Mouse (Mus musculus) urinary bladder, postnatal 25 days (tissue): ENCODE data around the gene Npc2.

ENCODE experiments used
- DNase-seq: peaks from one replicate; pipeline ENCODE4 v3.0.0; 2022; ENCODE audit warnings: low spot score

Gene Npc2

GRCm38 (mm10) chr12:84784604-84785381 is 11.8 kb upstream of the Npc2 start:
- peak; percentile 94 for DNase-seq

- no peak for DNase-seq
Measured at GRCm38 (mm10) chr12:84776229-84776628, 3.3 kb upstream of the Npc2 start.

GRCm38 (mm10) chr12:84774376-84774775 is 1.4 kb upstream of the Npc2 start:
- no peak for DNase-seq

- no peak for DNase-seq
Measured at GRCm38 (mm10) chr12:84773476-84773875, 524 bp upstream of the Npc2 start.

- no peak for DNase-seq
Measured at GRCm38 (mm10) chr12:84771981-84772520, 901 bp downstream of the Npc2 start.

GRCm38 (mm10) chr12:84769624-84770023 is 3.3 kb downstream of the Npc2 start:
- no peak for DNase-seq

- no peak for DNase-seq
Measured at GRCm38 (mm10) chr12:84767510-84767909, 5.4 kb downstream of the Npc2 start.

- no peak for DNase-seq
Measured at GRCm38 (mm10) chr12:84766113-84766735, 6.7 kb downstream of the Npc2 start.

- no peak for DNase-seq
Measured at GRCm38 (mm10) chr12:84765506-84765905, 7.4 kb downstream of the Npc2 start.

- no peak for DNase-seq
Measured at GRCm38 (mm10) chr12:84764756-84765155, 8.2 kb downstream of the Npc2 start.

GRCm38 (mm10) chr12:84763577-84764218 is 9.3 kb downstream of the Npc2 start:
- no peak for DNase-seq

GRCm38 (mm10) chr12:84762532-84762931 is 10.4 kb downstream of the Npc2 start:
- no peak for DNase-seq

- no peak for DNase-seq
Measured at GRCm38 (mm10) chr12:84759063-84759462, 13.9 kb downstream of the Npc2 start.

GRCm38 (mm10) chr12:84756016-84756415 is 16.9 kb downstream of the Npc2 start:
- DNase-seq, result no peak

- DNase-seq, result peak; percentile 74
Measured at GRCm38 (mm10) chr12:84755008-84755695, 17.8 kb downstream of the Npc2 start.

- DNase-seq, result no peak
Measured at GRCm38 (mm10) chr12:84752131-84752977, 20.6 kb downstream of the Npc2 start.

GRCm38 (mm10) chr12:84750661-84751060 is 22.3 kb downstream of the Npc2 start:
- DNase-seq, result peak; percentile 32

GRCm38 (mm10) chr12:84748134-84748533 is 24.8 kb downstream of the Npc2 start:
- no peak for DNase-seq

GRCm38 (mm10) chr12:84745700-84746099 is 27.3 kb downstream of the Npc2 start:
- no peak for DNase-seq

GRCm38 (mm10) chr12:84743496-84743895 is 29.5 kb downstream of the Npc2 start:
- DNase-seq, result no peak

GRCm38 (mm10) chr12:84733366-84733765 is 39.6 kb downstream of the Npc2 start:
- no peak for DNase-seq
